Mouse (Mus musculus): ENCODE measurements at regions not wholly inside any gene's neighbourhood (a gene's known extent, or its start where the extent isn't known, plus 50 kb on each side); places are given as distances from the start of the nearest gene placed in this dataset.

GRCm38 (mm10) chr19:56039091-56040004 lies 247.6 kb upstream of the Habp2 start:
- DNase-seq (ENCODE audit: low spot score in 2 of 2) = no peak

GRCm38 (mm10) chr19:56041930-56042329 lies 245.0 kb upstream of the Habp2 start:
- no peak for DNase-seq (ENCODE audit: low spot score in 2 of 2)

DNA sequence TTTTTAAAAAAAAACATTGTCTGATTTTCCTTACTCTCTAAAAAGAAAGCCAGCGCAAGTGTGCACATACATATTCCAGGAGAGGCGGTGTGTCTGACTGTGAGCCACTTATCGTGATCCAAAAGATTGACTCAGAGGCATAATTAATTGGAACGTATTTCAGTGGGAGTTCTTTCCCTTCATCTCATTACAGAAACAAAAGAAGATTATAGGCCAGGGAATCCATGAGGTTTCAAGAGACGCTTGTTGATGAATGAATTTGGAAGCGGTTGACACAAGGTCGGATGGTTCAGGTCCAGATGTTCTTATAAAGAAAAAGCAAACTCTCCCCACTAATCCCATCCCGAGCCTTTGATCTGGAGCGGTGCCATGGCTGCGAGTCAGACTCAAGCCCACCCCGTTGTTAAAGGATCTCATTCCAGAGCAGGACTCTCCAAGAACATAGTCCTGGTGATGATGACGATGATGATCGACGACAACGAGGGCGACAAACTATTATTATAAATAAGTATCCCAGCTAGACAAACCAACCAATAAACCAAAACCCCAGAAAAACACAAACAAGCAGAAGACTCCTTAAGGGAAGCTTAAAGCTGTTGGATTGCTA lies 240.1 kb upstream of the Habp2 start:
- DNase-seq (ENCODE audit: low spot score in 2 of 2) = no peak

GRCm38 (mm10) chr19:56054186-56054585 lies 232.8 kb upstream of the Habp2 start:
- no peak for DNase-seq (ENCODE audit: low spot score in 2 of 2)

DNA sequence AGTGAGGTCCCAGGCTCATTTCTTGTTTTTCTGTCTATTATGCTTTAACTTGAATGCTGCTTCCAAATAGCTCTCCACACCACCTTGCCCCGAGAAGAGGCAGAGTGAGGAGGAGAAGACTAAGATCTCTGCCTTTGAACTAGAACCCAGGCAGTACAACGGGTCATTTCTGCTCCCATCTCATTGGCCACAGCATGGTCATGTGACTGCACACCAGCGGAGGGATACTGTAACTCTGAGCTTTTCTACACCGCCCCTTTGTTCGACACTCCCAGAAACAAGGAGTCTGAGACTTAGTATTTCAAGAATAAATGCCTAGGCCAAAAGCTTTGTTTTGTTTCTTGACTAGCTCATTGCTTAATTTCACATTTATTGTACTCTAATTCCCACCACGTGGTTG lies 230.5 kb upstream of the Habp2 start:
- no peak for DNase-seq (ENCODE audit: low spot score in 2 of 2)

DNA sequence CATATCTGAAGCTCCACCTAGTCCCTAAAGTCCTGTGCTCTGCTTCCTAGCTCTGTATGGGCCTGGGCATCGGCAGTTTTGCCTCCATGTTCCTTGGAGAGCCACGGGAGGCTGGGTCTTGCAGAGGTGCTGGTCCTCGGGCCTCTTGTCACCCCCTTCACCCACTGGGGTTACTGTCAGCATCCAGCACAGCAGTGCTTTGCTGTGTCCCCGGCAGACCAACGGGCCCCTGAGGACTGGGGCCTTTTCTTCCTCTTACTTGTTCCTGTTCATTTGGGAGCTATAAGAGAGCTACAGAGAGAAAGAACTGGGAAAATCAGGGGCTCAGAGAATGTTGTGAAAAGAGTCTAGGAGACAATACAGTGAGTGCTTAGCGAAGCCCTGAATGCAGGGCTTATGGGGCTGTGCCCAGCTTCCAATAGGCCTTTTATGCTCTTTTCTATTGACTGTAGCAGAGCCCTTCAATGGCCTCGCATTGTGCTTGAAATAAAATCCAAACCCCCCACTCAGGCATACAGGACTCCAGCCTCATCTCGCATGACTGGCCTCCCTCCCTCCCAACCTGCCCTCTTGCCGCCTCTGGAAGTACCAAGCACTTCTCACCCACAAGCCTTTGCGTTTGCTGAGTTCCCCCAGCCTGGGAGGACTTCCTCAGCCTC lies 224.9 kb upstream of the Habp2 start:
- DNase-seq (ENCODE audit: low spot score in 2 of 2) = peak in 1 of 2 experiments; percentile 3

GRCm38 (mm10) chr19:56063099-56063498 lies 223.8 kb upstream of the Habp2 start:
- DNase-seq (ENCODE audit: low spot score in 2 of 2) = no peak

- DNase-seq (ENCODE audit: low spot score in 2 of 2) = no peak
Observed at GRCm38 (mm10) chr19:56065730-56066129, 221.2 kb upstream of the Habp2 start.

DNA sequence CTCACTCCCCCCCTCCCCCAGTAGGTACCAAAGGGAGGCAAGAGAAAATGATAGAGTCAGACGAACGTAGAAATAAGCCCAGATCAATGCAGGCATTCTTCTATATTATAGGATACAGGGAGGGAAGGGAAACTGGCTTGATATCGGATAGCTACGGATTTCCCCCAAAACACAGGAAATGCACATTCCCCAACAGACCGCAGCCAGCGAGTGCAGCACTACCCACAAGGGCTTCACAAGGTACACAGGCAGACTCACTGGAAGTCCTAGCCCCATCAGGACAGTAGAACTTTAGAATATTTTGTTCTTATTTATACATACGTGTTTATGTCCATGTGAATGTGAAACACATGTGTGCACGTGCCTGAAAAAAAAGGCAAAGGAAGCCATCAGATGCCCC lies 218.8 kb upstream of the Habp2 start:
- DNase-seq (ENCODE audit: low spot score in 2 of 2) = no peak

DNA sequence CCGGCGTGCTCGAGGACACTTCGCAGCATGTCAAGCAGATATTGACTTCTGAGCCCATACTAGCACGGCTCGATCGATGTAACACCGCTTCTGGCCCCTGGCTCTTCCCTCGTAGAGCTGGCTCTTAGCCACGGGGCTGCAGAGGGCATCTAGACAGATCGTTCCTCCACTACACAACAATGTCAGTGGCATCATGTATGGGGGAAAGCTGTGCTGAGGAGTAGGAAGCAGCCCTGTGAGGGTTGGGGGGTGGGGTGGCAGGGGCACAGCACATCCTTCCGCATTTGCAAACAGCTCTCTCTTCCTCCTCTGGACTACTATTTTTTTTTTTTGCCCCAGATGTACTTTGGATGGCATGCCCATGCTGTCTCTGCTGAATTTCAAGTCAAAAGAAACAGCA lies 218.1 kb upstream of the Habp2 start:
- DNase-seq (ENCODE audit: low spot score in 2 of 2) = no peak

GRCm38 (mm10) chr19:56069266-56069665 lies 217.7 kb upstream of the Habp2 start:
- DNase-seq (ENCODE audit: low spot score in 2 of 2) = no peak

DNA sequence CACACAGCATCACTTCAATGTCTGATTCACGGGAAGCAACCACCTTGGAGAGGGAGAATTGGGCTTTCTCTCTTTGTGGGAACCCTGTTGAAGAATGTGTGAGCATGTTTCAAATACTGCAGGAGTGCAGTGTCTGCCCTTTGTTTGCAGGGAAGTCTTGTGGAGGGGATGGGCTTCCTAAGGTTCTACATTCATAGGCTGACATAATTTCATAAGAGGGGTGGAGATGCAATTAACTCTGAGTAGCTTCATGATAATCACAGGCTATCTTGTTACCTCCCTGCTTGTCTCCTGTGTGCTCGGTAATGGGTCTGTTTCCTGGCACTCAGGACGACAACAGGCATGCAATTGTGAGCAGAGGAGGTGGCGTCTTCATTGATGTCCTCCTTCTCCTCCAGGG lies 215.6 kb upstream of the Habp2 start:
- DNase-seq (ENCODE audit: low spot score in 2 of 2) = no peak

GRCm38 (mm10) chr19:56076128-56076527 lies 210.8 kb upstream of the Habp2 start:
- no peak for DNase-seq (ENCODE audit: low spot score in 2 of 2)

DNA sequence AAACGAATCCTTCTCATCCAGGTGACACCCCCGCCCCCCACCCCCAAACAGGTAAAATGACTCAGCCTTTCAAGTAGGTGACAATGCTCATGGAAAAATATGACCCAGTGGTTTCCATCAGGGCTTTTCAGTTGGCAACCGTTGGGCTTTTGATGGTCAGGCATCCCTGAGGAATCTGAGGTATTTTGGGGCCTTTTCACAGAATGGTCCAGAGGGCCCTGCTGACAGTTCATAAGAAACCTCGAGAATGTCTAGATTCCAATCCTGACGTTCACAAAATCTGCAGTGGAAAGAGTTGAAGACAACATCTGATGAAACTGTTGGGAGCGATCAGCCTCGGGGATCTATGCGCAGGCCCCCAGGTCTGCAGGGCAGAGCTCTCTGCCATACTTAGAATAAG lies 209.4 kb upstream of the Habp2 start:
- DNase-seq (ENCODE audit: low spot score in 2 of 2) = no peak

DNA sequence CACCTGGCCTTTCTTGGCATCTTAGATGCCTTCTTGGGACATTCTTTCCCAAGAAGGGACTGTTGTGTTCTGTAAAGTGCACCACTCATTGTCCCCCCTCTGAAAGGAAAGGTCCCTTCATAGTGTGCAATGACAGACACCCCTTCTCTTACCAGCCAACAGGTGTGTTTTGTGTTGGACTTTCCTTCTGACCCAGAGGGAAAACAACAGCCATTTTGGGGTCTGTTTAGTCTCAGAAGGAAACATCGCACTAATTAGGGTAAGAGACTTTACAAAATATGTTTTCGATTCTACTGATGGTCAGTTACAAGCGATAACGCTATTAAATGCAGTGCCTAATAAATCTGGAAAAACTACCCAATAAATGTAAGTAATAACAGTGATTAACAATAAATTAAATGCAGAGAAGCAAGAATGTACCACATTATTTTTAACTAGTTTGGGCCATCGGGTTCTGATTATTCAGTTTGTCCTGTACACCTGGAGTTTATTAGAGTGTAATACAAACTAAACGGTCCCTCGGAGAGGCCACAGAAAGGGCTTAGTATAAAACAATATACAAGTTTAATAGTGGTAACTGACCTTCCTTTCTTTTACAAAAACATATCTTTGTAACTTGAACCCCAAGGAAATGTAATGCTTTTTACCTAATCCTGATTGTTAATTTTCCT lies 200.4 kb upstream of the Habp2 start:
- no peak for DNase-seq (ENCODE audit: low spot score in 2 of 2)

DNA sequence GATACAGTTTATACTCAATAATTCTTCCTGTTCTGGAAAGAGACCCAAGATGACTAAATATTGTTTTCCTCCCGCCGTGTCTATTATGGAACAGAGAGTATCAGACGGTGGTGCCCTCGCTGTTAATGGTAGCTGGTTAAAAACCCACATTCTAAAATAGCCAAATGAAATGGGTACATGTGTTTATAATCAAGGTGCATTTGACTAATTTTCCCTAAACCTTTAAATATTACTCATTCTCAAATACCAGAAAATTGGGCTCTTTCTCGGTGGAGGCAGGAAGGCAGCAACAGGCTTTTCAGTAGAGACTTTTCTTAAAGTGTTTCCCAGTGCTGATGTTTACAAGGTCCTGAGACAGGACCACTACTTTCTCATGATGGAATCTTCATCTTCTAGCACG lies 199.8 kb upstream of the Habp2 start:
- no peak for DNase-seq (ENCODE audit: low spot score in 2 of 2)

DNA sequence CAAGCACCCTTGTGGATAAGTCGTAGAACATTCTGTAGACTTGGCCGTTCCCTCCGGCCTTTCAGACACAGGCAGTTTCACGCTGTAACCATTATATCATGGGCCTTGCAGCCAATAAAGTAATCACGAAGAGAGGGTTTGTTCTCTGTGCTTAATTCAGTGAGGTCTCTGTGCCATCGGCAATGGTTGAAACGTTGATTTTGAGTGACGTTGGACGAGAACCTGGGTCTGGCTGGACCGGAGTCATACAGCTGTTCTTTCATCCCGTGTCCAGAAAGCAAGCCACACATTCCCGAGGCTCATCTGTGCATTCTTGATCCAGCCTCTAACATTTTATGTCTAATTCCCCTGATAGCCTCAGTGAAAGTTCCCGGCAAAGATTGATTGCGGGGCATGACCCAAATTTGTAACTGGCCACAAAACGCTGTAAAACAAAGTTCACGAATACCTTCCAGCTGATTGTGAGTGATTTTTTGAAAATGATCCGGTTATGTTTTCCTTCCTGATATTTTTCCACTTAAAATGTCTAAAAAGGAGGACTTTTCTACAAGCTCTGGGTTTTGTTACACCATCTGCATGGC lies 197.1 kb upstream of the Habp2 start:
- DNase-seq (ENCODE audit: low spot score in 2 of 2) = no peak

DNA sequence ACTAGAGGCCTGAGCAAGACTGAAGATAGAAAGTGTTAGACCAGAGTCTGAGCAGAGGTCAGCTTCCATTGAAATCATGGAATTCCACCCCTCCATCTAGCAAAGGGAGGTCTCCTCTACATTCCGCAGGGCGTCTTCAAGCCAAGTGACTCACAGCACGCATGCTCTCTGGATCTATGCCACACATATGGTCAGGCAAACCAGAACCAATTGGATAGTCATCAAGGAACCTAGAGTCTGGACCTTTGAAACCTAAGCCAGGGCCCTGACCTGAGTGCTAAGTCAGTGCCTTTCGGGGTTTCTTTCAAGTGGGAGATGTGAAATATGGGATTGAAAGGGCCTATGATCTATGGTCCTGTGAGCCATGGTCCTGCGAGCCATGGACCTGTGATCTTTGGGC lies 195.4 kb upstream of the Habp2 start:
- DNase-seq (ENCODE audit: low spot score in 2 of 2) = no peak

- no peak for DNase-seq (ENCODE audit: low spot score in 2 of 2)
Observed at GRCm38 (mm10) chr19:56095873-56096272, 191.1 kb upstream of the Habp2 start.

GRCm38 (mm10) chr19:56099725-56100124 lies 187.2 kb upstream of the Habp2 start:
- DNase-seq (ENCODE audit: low spot score in 2 of 2) = no peak

GRCm38 (mm10) chr19:56100131-56100872 lies 186.6 kb upstream of the Habp2 start:
- no peak for DNase-seq (ENCODE audit: low spot score in 2 of 2)

Measured in frontal cortex, postnatal 36 days (tissue).